Mouse (Mus musculus): ENCODE data around the gene Tubg1.

Gene Tubg1

DNA sequence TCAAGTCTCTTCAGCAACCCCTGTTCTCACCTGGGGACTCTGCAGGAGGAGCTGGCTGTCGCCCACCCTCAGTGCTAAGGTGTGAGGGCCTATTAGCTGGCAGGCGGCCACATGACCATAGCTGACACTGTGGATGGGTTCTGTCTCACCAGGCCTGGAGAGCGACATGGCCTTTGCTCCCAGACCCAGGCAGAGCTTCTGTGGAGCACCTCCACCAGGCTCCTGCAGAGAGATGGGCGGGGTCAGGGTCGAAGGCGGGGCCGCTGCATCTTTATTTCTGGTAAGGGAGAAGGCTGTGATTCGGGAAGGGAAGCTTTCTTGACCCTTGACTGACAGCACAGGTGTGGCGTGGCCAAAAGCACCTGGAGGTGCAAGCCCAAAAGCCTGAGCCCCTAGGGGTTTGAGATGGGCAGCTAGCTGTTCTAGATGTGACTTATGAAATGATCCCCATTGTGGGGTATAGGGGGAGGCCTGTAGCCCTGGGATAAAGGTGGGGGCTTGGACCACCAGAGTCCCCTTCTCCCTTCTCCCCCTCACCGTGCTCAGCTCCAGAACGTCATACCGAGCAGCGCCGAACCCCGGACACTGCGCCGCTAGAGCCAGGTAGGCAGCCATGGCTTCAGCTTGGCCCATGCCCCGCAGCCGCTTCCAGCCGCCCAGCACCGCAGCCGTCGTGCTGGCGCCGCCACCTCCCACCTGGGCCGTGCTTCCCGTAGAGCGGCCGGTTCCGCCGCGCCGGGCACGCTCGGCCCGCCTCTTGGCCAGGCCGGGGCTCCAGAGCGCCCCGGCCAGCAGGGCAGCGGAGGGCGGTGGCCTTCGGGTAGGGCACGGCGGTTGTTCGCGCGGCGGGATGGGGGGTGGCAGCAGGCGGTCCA lies 44.0 kb downstream of the Tubg1 start:
- in situ Hi-C loops (cut with MboI, MseI) = loop anchor here (5.0 kb wide), 1 partner anchor 41 kb away; no protein-coding TSS in a partner anchor

DNA sequence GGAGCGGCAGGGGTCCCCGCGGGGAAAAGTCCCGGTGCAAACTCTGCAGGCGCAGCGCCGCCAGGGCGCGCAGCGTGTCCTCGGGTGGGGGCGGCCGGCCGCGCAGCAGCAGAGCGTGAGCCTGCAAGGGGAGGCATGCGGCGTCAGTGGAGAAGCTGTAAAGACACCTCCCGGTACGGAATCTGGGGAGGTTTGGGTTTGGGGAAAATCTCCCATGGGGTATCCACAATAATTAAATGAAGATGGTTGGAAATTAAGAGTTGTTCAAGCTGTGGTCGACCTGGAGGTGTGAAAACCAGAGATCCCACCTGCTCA lies 44.6 kb downstream of the Tubg1 start:
- in situ Hi-C loops (cut with MboI, MseI) = loop anchor here (5.0 kb wide), 1 partner anchor 42 kb away; no protein-coding TSS in a partner anchor

DNA sequence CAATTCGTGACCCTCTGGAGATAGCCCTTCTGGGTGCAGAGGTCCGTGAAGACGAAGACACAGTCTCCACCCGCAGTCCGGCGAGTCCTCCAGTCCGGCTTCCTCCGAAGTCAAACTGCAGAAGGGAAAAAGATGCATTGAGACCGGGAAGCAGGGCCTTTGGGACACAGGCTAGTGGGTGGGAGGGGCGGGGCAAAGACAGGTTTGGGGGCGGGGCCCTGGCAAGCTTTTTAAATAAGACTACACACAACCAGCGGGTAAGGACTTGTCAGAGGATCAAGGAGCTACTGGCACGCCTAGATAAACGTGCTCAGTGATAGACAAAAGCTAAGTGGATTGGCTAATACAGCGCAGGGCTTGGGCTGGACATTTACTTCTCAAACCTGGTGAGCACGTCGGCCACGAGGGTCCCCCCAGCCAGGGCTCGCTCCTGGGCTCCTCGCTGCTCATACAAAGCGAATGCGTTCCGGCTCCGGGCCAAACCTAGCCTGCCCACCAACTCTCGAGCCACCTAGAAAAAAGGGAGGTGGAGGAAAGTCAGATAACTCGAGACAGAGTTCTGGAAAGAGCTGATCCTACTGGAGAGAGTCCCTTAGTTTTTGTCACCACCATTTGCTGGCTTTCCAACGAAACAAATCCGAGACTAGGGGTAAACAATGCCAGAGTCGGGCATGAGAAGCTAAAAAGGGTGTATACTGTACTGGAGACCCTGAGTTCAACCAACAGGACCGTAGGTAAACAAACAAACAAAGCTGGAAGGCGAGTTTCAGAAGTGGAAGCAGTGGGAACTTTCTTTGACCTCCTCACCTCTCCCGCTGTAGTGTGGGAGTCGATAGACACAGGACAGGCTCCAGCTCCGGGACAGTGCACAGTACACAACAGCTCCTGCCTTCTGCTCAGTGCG lies 45.2 kb downstream of the Tubg1 start:
- in situ Hi-C loops (cut with MboI, MseI) = loop anchor here (5.0 kb wide), 1 partner anchor 43 kb away; no protein-coding TSS in a partner anchor

DNA sequence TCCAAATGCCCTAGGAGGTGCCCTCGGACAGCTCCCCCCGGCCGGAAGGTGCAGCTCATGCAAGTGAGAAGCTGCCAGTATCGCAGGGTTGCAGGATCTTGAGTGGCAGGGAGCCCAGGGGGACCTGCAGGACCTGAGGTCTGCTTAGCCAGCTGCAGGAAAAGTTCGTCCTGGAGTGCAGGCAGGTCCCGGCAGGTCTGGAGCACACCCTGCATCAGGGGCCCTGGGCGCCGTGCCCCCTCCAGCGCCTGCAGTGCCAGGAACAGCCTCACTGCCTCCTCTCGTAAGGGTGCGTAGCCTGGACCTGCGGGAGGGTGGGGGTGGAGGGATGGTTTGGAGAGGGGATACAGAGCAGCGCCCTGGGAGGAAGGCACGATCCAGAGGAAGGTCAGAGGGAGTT lies 46.6 kb downstream of the Tubg1 start:
- in situ Hi-C loops (cut with MboI, MseI) = no loop called here

DNA sequence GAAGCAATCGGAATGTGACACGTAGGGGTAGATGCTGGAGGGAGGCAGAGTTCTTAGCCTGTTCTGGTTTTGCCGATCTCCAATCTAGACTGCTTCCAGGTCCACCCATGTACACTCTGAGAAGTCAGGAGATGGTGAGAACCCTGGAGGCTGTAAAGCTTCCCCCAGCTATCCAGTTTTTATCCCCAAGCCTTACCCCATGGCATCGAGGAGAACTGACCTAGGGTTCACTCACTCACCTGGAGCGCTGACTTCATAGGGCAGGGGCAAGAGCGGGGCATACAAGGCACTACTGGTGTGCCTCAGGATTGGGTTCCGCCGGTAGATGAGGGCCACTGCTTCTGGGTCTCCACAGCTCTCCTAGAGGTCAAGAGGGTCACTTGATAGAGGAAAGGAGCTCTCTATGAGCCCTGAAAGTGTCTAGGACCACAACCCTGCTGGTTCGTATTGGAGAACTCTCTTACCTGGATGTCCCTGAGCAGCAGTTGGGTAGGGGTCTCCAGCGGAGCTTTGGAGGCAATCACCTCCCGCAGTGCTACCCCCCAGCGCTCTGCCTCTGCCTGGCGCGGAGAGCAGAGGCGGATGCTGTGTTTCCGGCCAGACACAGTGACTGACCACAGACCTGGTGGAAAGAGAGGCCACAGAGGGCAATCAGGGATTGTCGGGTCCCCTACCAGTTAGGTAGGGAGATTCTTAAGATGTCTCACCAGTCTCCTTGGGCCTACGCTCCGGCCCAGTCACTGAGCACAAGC lies 47.6 kb downstream of the Tubg1 start:
- in situ Hi-C loops (cut with MboI, MseI) = no loop called here

DNA sequence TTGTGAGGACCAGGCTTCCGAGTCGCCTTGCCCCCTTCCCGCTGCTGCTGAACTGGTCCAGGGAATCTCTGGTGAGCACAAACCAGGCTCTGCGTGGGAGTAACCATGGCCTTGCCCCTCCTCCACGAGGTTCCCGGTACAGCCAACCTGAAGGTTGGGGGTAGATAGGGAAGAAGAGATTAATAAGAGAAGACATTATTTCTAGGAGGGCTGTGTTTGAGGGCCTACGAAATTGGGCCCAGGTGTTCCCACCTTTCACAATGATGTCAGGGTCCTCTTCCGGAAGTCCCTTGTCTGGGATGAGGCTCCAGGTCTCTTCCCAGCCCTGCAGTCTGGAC lies 48.2 kb downstream of the Tubg1 start:
- in situ Hi-C loops (cut with MboI, MseI) = no loop called here

DNA sequence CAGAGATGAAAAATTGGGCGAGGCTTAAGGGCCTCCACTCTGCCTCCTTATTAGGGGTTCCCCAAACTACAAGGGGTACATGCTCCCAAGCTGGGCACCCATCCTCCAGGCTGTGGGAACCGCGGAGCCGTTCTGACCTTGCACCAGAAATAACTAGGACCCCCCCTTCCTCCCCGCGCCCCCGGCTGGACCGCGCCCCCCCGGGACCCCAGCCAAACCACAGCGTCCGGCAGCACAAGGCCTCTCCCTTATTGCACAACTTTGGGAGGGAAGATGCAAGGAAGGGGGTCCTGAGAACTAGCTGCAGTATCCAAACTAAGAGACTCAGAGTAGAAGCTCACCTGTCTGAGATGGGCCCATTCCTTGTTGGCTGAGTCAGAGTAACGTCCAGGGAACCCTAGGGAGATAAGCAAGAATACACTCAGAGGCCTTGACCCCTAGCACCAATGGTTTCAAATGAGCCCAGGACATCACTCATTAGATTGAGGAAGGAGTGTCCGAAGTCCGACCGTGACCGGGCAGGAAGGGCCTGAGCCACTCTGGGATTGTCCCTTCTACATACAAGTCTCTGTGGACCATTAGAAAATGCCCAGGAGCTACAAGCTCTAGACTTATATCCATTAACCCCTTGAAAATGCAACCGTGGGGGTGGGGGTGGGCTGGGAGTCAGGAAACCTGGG lies 48.7 kb downstream of the Tubg1 start:
- in situ Hi-C loops (cut with MboI, MseI) = no loop called here

DNA sequence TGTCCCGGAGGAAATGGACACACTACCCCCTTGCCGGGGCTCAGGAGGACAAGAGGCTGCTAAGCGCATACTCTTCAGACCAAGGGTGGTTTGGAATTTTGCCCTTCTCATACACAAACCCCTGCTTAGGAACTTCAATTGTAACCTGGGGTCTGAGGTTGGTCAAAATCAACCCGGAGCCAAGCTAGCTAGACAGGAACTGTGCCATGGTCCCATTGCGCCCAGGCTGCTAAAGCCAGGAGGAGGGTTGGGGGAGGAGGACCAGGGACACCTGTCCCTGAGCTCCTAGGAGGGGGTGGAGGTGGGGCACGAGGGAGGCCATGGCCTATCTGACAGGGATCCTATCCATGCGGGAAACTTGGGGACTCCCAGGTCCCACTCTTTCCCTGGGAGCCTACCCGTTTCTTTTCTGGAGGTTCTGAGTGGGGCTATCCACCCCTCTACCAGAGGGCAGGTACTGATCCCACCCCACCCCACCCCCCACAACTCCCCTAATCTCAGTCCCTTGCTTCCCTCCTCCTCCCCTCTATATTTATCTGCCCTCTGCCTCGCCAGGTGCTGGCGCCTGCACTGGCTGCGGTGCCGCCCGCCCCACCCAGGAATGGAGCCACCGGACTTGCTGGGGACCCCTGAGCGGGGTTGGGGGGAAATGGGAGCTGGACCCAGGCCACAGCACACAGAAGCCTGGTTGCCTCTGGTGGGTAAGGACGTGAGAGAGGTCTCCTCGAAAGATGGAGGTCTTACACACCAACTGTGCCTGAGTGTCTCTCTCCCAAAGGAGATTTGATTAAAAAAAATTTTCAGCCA lies 49.8 kb downstream of the Tubg1 start:
- in situ Hi-C loops (cut with MboI, MseI) = loop anchor here (10.0 kb wide), 1 partner anchor 625 kb away; the partner anchor contains the start of gene Ttc25

DNA sequence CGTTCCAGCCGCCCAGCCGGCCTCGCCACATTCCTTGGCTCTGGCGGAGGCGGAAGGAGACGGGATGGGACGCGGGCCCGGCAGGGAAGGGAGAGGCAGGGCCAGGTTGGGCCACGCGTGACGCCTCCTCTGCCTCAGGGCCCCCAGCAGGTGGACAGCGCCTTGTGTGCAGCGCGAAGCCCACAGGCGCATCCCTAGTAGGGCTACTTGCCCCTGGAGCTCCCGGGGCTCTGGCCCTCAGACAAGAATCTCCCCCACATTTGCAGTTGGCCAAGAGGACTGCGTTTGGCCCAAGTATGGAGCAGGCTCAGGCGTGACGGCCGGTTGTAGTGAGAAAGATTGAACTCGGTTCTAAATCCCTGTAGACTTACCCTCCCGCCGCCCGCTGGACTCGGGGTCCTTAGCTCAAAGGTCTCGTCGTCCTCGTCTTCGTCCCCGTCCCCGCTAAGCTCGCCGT lies 50.6 kb downstream of the Tubg1 start, which contains the start of gene Cntnap1:
Cntnap1 (plus strand) TSS at position 170 of the 457 bp plus-strand sequence.
- in situ Hi-C loops (cut with MboI, MseI) = loop anchor here (10.0 kb wide), 1 partner anchor 626 kb away; the partner anchor contains the start of gene Ttc25

DNA sequence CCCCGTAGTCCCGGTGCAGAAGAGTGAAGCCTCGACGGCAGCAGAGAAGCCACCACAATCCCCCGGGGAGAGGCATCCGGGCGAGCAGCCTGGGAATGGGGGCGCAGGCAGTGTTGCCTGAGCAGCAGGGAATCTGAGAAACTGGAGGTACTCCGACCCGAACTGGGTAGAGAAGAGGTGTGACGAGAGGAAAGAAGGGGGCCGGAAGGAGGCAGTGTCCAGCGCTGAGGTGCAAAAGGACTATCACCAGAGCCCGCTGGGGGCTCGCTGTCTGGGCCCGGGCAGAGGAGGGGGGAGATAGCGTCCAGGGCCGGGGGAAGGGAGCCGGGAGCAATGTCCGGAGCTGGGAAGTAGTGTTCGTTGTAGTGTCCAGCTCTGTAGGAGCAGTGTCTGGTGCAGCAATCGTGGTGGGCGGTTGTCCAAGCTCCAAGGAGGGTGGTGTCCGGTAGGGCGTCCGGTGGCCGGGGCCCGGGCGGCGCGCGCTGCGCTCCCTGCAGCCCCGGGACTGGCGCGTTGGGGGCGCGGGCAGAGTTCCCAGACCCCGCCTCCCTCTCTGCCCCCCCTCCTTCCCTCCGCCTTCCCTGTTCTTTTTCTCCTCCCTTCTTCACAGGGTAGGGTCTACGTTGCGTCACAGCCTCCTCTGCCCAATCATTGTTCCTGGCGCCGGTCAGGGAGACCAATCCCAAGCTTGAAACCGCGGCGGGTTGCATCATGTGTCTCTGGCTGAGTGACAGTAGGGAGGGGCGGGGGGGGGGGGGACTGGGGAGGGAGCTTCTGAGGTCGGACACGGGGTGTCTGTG lies 51.3 kb downstream of the Tubg1 start, which contains the start of gene Plekhh3:
Plekhh3 (minus strand) TSS at position 541 of the 800 bp plus-strand sequence.
- in situ Hi-C loops (cut with MboI, MseI) = loop anchor here (10.0 kb wide), 1 partner anchor 626 kb away; the partner anchor contains the start of gene Ttc25

DNA sequence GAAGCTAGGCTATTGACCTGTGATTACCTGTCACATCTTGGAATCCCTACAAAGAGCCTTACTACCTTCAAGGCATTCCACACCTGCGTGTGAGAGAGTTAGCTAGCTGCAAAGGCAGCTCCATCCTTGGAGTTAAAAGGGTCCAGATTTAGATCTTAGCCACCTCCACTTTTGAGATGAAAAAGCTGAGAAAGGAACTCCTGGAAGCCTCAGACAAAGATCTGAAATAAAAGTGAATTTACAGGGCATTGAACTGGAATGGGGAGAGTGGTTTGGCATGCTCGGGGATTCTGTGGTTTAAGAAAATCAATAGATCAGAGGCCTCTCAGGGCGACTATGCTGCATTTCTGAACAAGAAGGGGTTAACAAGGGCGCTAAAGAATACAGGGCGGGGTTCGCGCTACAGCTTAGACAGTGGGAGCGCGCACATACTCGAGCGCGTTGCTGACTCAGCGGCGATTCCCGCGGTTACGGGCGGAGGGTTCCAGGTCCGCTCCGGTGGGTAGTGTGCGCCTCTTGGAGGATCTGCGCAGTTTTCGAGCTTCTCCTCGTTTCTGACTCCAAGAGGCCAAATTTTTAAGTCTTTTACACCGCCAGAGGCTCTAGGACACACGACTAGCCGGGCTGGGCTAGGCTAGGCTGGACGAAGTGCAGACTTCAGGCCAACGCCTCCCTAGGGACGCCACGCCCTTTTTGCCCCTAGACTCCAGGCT lies 52.1 kb downstream of the Tubg1 start:
- in situ Hi-C loops (cut with MboI, MseI) = loop anchor here (10.0 kb wide), 1 partner anchor 627 kb away; the partner anchor contains the start of gene Ttc25

DNA sequence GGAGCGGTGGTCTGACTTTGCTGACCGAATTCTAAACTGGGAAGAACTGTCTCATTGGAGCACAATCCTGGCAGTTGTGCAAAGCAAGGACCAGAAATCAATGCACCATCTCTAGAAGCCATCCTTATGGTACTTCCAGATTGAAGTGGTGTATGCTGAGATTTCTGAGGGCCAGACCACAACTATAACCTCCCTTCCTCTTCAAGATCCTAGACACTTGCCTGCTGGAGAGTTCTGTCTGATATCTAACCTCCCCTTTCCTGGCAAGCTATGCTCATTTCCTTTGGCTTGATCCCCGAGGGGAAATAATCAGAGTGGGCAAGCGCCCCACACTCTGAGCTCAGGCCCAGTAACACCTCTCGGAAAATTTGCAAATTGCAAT lies 52.7 kb downstream of the Tubg1 start:
- in situ Hi-C loops (cut with MboI, MseI) = loop anchor here (10.0 kb wide), 1 partner anchor 628 kb away; the partner anchor contains the start of gene Ttc25

DNA sequence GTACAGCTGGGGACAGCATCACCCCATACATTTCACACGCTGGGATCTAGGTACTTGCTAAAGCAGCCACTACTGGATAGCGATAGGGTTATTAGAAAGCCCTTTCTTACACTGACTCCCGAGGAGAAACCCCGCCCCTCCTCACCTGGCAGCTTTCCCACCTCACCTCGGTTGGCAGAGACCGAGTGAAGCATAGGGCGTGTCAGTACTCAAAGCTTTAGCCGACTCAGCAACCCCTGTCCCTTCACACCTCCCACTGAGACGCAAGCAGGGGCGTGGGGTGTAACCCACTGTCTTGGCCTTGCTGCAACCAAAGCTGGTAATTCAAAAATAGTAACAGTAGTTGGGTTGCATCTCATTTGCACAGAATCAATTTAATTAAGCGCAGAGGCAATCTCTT lies 53.4 kb downstream of the Tubg1 start:
- in situ Hi-C loops (cut with MboI, MseI) = loop anchor here (10.0 kb wide), 1 partner anchor 628 kb away; the partner anchor contains the start of gene Ttc25

DNA sequence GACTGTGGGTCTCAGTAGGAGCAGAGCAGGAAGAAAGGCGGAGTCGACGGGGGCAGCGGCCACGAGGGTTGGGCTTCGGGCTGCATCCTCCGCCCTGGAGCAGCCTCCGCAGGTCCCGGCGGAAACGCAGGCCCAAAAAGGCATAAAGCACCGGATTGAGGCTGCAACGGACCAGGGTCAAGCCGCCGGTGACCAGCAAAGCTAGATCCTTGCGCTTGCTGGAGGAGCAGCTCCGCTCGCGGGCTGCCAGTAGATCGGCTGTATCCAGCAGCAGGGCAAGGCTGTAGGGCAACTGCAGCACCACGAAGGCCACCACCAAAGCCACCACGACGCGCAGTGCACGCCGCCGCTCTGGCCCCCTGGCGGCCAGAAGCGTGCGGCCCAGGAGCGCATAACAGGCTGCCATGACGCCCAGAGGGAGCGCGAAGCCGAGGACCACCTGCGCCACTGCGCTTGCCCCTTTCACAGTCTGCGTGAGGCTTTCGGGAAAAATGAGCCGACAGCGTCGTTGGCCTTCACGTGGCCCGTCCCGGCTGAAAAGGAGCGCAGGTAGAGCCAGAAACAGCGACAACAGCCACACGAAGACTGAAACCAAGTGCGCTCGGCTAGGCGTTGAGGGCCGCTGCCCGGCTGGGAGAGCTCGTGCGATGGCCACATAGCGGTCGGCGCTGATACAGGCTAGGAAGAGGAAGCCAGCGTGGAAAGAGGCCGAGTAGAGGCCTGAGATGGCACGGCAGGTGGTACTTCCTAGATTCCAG lies 54.1 kb downstream of the Tubg1 start:
- in situ Hi-C loops (cut with MboI, MseI) = loop anchor here (10.0 kb wide), 1 partner anchor 629 kb away; the partner anchor contains the start of gene Ttc25

DNA sequence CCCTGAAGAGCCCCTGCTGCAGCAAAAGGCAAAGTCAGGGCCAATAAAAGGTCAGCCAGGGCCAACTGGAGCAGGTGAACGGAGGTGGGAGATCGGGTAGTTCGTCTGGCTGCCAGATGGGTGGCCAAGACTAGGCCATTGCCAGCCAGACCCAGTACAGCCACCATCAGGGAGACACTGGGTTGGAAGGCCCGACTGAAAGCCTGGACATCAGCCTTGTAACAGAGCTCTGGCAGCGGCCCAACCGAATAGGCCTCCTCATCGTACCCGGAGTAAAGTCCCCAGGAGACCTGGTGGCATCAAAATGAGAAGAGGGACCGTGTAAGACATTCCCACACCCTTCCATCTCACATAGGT lies 54.6 kb downstream of the Tubg1 start:
- in situ Hi-C loops (cut with MboI, MseI) = loop anchor here (10.0 kb wide), 1 partner anchor 630 kb away; the partner anchor contains the start of gene Ttc25

DNA sequence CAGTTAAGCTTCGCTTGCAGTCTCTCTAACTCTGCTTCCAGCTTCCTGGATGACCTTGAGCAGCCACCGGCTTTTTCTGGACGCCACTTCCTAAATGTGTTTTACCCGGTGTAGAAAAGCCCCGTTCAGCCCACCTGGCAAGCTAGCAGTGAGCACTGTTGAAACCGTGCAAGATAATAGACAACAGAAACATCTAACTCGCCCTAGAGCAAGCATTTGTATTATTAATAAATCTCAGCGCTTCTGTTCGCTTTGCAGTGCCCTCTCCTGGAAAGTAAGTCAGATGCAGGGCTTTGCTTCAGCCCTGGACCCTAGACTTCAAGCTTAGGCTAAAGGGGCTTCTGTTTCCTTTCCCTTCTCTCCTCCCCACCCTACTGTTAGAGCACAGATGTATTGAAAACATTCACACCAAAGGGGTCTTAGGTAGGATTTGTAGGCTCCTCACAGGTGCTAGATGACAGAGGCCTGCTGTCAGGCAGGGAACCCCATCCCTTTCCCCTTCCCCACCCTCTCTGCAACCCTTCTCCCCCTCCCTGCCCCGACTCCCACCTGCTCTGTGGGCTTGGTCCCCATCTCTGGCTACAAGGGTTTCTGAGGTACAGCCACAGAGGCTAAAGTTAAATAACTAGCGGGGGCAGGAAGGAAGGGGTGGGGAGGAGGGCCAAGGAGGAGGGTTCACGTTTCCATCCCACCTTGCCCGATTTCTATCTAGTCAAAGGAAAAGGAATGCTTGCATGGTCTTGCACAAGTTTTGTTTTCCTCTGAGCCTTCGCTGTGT lies 55.3 kb downstream of the Tubg1 start, which contains the start of gene Ccr10:
Ccr10 (minus strand) TSS at position 593 of the 778 bp plus-strand sequence.
- in situ Hi-C loops (cut with MboI, MseI) = loop anchor here (10.0 kb wide), 1 partner anchor 630 kb away; the partner anchor contains the start of gene Ttc25

Measured in T-helper 2 cell (primary cell).